Mouse (Mus musculus) liver, embryonic 18 days (tissue): ENCODE results near the gene Tsc22d4. TPM values are rescaled to one million over a fixed set of nuclear protein-coding genes. Genes with fewer than 3 reads are reported as not detected.

Experiments used
- polyA plus RNA-seq: library from polyadenylated mRNA; depleted of rRNA; stranded (reverse); fragments of >200 nt; gene quantifications from 2 replicates; pipeline ENCODE4 v1.2.3, GENCODE M21; 2012; rRNA removed

The Tsc22d4 gene
- 25.1 and 29.8 TPM in 2 replicates for polyA plus RNA-seq

GRCm38 (mm10) chr5:137745214-137746171 lies at the start of gene Tsc22d4:
TSS of gene Tsc22d4 (plus strand) at chr5:137745730.

GRCm38 (mm10) chr5:137741023-137741931 lies 4.3 kb upstream of the Tsc22d4 start, which contains the start of gene Nyap1:
TSS of gene Nyap1 (minus strand) at chr5:137741607.

GRCm38 (mm10) chr5:137778635-137779034 lies 33.1 kb downstream of the Tsc22d4 start, which contains the start of gene Ppp1r35:
TSS of gene Ppp1r35 (plus strand) at chr5:137778849.

GRCm38 (mm10) chr5:137787151-137787928 lies 41.8 kb downstream of the Tsc22d4 start, which contains the start of the genes Mepce and Zcwpw1:
TSS of gene Mepce (minus strand) at chr5:137787655.
TSS of gene Zcwpw1 (plus strand) at chr5:137787798.

Other genes starting within 250 kb of the Tsc22d4 start
- gene Pop7, start 243.2 kb upstream of the Tsc22d4 start, polyA plus RNA-seq: 16.7 and 18.2 TPM in 2 replicates
- gene Gigyf1, start 227.2 kb upstream of the Tsc22d4 start, polyA plus RNA-seq: 5.3 and 7.3 TPM in 2 replicates
- gene Epo, start 212.5 kb upstream of the Tsc22d4 start, polyA plus RNA-seq: 0.21 and 0.31 TPM in 2 replicates
- 221 and 236 TPM in 2 replicates for gene Gnb2, start 212.2 kb upstream of the Tsc22d4 start, polyA plus RNA-seq
- 0.03 TPM in 1 of 2 replicates, not detected in the other for gene Actl6b, start 192.2 kb upstream of the Tsc22d4 start, polyA plus RNA-seq
- gene Tfr2, start 175.9 kb upstream of the Tsc22d4 start, polyA plus RNA-seq: 93.7 and 104 TPM in 2 replicates
- gene Mospd3, start 144.7 kb upstream of the Tsc22d4 start, polyA plus RNA-seq: 21.8 and 24.5 TPM in 2 replicates
- gene Pcolce, start 131.9 kb upstream of the Tsc22d4 start, polyA plus RNA-seq: 15.0 and 17.2 TPM in 2 replicates
- gene Fbxo24, start 116.7 kb upstream of the Tsc22d4 start, polyA plus RNA-seq: 0.06 and 0.07 TPM in 2 replicates
- gene Lrch4, start 116.6 kb upstream of the Tsc22d4 start, polyA plus RNA-seq: 14.4 and 18.0 TPM in 2 replicates
- gene Gm20605, start 116.6 kb upstream of the Tsc22d4 start, polyA plus RNA-seq: 4.7 and 6.0 TPM in 2 replicates
- gene Sap25, start 104.4 kb upstream of the Tsc22d4 start, polyA plus RNA-seq: 17.2 and 17.3 TPM in 2 replicates
- 0.05 and 0.07 TPM in 2 replicates for gene Irs3, start 100.0 kb upstream of the Tsc22d4 start, polyA plus RNA-seq
- 19.2 and 20.4 TPM in 2 replicates for gene Agfg2, start 61.0 kb upstream of the Tsc22d4 start, polyA plus RNA-seq
- gene Nyap1, start 4.1 kb upstream of the Tsc22d4 start, polyA plus RNA-seq: 1.2 and 1.6 TPM in 2 replicates
- 17.8 and 17.9 TPM in 2 replicates for gene Ppp1r35, start 33.1 kb downstream of the Tsc22d4 start, polyA plus RNA-seq
- gene Mepce, start 41.9 kb downstream of the Tsc22d4 start, polyA plus RNA-seq: 11.2 and 11.4 TPM in 2 replicates
- gene Zcwpw1, start 42.1 kb downstream of the Tsc22d4 start, polyA plus RNA-seq: 2.7 and 3.0 TPM in 2 replicates
- 8.3 and 9.1 TPM in 2 replicates for gene Pilra, start 90.6 kb downstream of the Tsc22d4 start, polyA plus RNA-seq
- gene Pilrb1, start 112.4 kb downstream of the Tsc22d4 start, polyA plus RNA-seq: 10.7 and 12.0 TPM in 2 replicates
- gene Pilrb2, start 126.1 kb downstream of the Tsc22d4 start, polyA plus RNA-seq: 13.2 and 13.6 TPM in 2 replicates
- 17.9 and 21.6 TPM in 2 replicates for gene Cyp3a13, start 175.9 kb downstream of the Tsc22d4 start, polyA plus RNA-seq
- 0.30 and 0.49 TPM in 2 replicates for gene Gjc3, start 217.4 kb downstream of the Tsc22d4 start, polyA plus RNA-seq
- gene Azgp1, start 235.8 kb downstream of the Tsc22d4 start, polyA plus RNA-seq: 584 and 631 TPM in 2 replicates